Mouse (Mus musculus) hindbrain, embryonic 11.5 days (tissue): ENCODE measurements around the gene Foxn3. TPM values are rescaled to one million over a fixed set of nuclear protein-coding genes. Genes with fewer than 3 reads are reported as not detected.

ENCODE experiments used
- ATAC-seq: fragments of 200-750 bp; cut with Nextera tagmentation; 2 replicates; pipeline ENCODE4 v1.8.0; 2017; ENCODE audit warnings: mild to moderate bottlenecking, moderate TSS enrichment, moderate library complexity; ENCODE audit not compliant: low FRiP score
- DNase-seq: peaks from one replicate; pipeline ENCODE4 v3.0.0-alpha.2; 2015; ENCODE audit warnings: low spot score
- H3K27ac ChIP-seq: fragments of 300-500 bp; sonication (generic); 2 replicates; pipeline ENCODE4 v1.5.1; 2014; ENCODE audit warnings: mild to moderate bottlenecking, low read depth, low read length
- H3K27me3 ChIP-seq: fragments of 300-500 bp; sonication (generic); 2 replicates; pipeline ENCODE4 v1.6.1; 2014; ENCODE audit warnings: mild to moderate bottlenecking, low read length, moderate library complexity, mixed read lengths; ENCODE audit not compliant: control insufficient read depth, insufficient read depth
- H3K36me3 ChIP-seq: fragments of 300-500 bp; sonication (generic); 2 replicates; pipeline ENCODE4 v1.6.1; 2014; ENCODE audit warnings: mild to moderate bottlenecking, low read length, moderate library complexity, mixed read lengths; ENCODE audit not compliant: control insufficient read depth, insufficient read depth
- H3K4me1 ChIP-seq: fragments of 300-500 bp; sonication (generic); replicated peaks from 2 replicates; pipeline ENCODE4 v1.6.1; 2014; ENCODE audit warnings: low read length, mixed read lengths; ENCODE audit not compliant: control insufficient read depth, insufficient read depth
- H3K4me2 ChIP-seq: fragments of 300-500 bp; sonication (generic); replicated peaks from 2 replicates; pipeline ENCODE4 v1.6.1; 2014; ENCODE audit warnings: mild to moderate bottlenecking, low read depth, low read length
- H3K4me3 ChIP-seq: fragments of 300-500 bp; sonication (generic); 2 replicates; pipeline ENCODE4 v1.5.1; 2014; ENCODE audit warnings: low read depth, low read length
- H3K9ac ChIP-seq: fragments of 300-500 bp; sonication (generic); 2 replicates; pipeline ENCODE4 v1.6.1; 2014; ENCODE audit warnings: low read depth, low read length
- H3K9me3 ChIP-seq: fragments of 300-500 bp; sonication (generic); 2 replicates; pipeline ENCODE4 v1.6.1; 2016; ENCODE audit warnings: low read length; ENCODE audit not compliant: control insufficient read depth
- WGBS: fragments of 180-500 bp; shearing (Covaris S2); extraction: QIAGEN DNeasy Blood & Tissue Kit; methylation state at CpG from one replicate; pipeline ENCODE4 v1.1.7; 2014; 5-methylcytosine and 5-hydroxymethylcytosine counted together
- polyA plus RNA-seq: library from polyadenylated mRNA; unstranded; fragments of >200 nt; fragmentation: Nextera tagmentation; extraction: Ambion mirVana; gene quantifications from 2 replicates; pipeline ENCODE4 v1.2.1, GENCODE M21; 2014

The Foxn3 gene
- polyA plus RNA-seq, 1 experiment from 2014 or later: 91.6 TPM

DNA sequence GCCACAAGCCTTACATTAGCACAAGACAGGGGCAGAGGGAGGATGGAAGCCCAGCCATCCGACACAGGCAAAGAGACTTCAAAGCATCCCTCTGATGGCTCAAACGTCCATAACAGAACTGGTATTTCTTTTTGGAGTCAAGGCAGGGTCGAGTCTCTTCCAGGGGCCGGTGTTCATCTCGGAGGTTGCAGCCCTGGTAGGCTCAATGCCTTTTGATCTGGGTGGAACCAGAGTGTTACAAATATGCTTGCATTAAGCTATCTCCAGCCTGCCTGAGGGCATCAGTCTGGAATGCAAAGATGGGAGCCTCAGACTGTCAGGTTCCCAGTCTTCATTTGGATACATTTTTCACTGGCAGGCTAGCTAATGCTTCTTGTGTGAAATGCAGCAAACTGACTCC is 52.6 kb downstream of the Foxn3 start:
- no peak overlapping the region for H3K27ac ChIP-seq
- no peak overlapping the region for H3K4me3 ChIP-seq
- H3K9me3 ChIP-seq: no peaks in the 10 kb centered on the region
- no peak overlapping the region for H3K4me2 ChIP-seq
- DNase-seq (no peak), ATAC-seq (no peak)
- no peak overlapping the region for H3K9ac ChIP-seq
- H3K36me3 ChIP-seq: no peaks in the 10 kb centered on the region
- H3K27me3 ChIP-seq: no peaks in the 10 kb centered on the region
- WGBS: 33% methylated on average over 5 of the region's 5 CpGs
- no peaks in the 10 kb centered on the region for H3K4me1 ChIP-seq

DNA sequence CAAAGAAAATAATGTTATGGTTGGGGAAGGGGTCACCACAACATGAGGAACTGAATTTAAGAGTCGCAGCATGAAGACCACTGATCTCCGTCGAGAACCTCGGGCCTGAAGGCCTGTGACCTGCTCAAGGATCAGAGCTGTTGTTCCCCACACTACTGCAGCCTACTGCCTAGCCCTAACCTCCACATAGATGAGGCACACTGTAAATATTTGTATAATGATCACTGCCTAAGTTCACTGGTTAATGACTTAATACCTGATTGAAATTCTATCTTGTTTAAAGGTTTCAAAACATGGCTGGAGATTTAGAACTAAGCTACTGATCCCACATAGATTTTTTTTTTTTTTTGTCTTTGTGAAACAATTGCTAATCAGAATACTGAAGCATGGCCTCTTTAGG is 61.2 kb downstream of the Foxn3 start:
- no peak overlapping the region for H3K27ac ChIP-seq
- no peak for DNase-seq
- H3K27me3 ChIP-seq: no peaks in the 10 kb centered on the region
- 92% methylated on average over 4 of the region's 4 CpGs for WGBS
- H3K4me3 ChIP-seq: no peak overlapping the region
- H3K4me2 ChIP-seq: no peak overlapping the region
- no peaks in the 10 kb centered on the region for H3K36me3 ChIP-seq
- H3K9ac ChIP-seq: no peak overlapping the region
- H3K4me1 ChIP-seq: peaks cover 8% of the 10 kb centered on the region; the same call in 1 of the 2 replicates
- ATAC-seq: no peak
- no peaks in the 10 kb centered on the region for H3K9me3 ChIP-seq

DNA sequence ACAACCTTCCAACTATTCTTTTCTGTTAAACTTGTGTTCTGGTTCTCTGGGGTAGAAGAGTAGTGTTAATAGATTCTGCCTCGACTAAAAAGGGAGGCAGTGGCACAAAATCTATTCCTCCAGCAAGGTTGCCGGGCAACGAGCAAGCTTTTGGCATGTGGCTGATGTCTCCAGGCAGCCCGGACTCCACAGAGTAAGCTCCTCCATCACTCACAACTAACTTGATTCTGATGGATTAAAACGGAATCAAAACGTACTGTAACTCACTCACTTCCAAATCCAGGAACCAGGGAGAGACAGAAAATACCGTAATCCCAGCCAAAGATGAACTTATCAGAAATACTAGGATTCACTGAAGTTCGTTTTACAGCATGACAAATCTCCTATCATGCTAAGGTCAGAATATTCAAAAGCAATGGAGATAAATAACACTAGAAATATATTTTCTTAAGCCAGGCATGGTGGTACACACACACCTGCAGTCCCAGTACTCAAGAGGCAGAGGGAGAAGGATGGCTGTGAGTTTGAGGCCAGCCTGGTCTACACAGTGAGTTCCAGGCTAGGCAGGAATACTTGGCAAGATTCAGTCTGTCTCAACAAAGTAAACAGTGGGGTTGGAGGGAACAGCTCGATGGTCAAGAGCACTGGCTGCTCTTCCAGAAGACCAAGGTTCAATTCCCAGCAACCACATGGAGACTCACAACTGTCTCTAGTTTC is 64.2 kb downstream of the Foxn3 start:
- H3K9ac ChIP-seq: no peak overlapping the region
- peaks cover 8% of the 10 kb centered on the region; the same call in 1 of the 2 replicates for H3K4me1 ChIP-seq
- H3K27ac ChIP-seq: 0 out of 2 replicates have a peak overlapping the region, but pooled peaks have one; percentile 79
- H3K36me3 ChIP-seq: no peaks in the 10 kb centered on the region
- H3K4me2 ChIP-seq: no peak overlapping the region
- WGBS: 48% methylated on average over 9 of the region's 9 CpGs
- H3K9me3 ChIP-seq: no peaks in the 10 kb centered on the region
- DNase-seq: peak; percentile 64
- H3K4me3 ChIP-seq: no peak overlapping the region
- no peaks in the 10 kb centered on the region for H3K27me3 ChIP-seq
- peak; percentile 72 for ATAC-seq

DNA sequence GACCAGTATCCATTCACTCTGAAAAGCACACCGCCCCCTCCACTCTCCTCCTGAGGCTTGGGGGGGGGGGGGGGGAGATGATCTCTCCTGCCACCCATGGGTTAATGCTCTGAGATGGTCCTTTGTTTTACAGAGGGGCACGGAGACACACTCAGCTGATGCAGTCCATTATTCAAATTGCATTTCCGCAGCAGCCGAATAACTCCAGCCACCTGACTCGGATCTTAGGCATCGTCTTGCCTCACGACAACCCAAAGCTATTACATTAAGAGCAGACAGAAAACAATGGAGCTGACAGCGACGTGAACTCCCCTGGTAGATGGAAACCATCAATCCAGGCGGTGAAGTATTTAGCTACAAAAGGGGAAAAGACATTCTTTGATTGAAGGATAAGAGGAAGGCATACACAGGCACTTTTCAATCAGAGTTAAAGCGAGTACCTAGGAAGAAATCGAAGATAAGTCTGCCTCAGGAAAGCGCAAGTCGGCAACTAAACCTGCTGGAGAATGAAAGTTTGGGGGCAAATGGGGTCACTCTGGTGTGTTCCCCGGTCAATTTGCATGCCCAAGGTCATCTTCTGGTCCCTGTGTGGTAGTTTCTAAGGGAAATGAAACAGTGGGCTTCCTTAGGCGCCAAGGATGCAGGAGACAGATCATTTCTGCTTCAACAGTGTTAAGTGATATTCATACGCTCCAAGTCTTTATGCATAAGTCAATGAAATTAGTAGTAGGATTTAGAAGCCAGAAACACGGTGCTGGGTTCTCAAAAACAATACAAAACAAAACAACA is 65.0 kb downstream of the Foxn3 start:
- H3K27me3 ChIP-seq: no peaks in the 10 kb centered on the region
- H3K27ac ChIP-seq: peak overlapping the region; percentile 79
- no peaks in the 10 kb centered on the region for H3K36me3 ChIP-seq
- peak overlapping the region; percentile 34 for H3K4me2 ChIP-seq
- peaks cover 8% of the 10 kb centered on the region; the same call in 1 of the 2 replicates for H3K4me1 ChIP-seq
- H3K4me3 ChIP-seq: no peak overlapping the region
- 0 out of 2 replicates have a peak overlapping the region, but pooled peaks have one; percentile 7 for H3K9ac ChIP-seq
- peak; percentile 35 for DNase-seq
- H3K9me3 ChIP-seq: no peaks in the 10 kb centered on the region
- WGBS: 37% methylated on average over 18 of the region's 18 CpGs
- ATAC-seq: peak; percentile 67

DNA sequence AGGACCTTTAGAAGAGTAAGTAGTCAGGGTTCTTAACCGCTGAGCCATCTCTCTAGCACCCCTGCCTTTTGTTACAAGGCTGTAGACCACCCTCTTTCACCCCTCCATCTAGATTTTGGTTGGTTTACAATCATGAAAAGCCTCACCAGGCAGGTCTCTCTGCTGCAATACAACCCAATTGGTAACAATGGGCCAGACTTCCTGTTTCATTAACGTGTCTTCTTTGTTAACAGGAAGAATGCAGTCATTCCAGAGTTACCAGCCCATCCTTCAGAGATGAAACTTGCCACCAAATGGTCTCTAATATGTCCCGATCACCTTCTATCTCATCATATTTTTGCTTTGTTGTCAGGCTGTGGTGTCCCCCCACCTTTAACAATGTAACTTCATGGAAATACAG is 66.4 kb downstream of the Foxn3 start:
- no peaks in the 10 kb centered on the region for H3K36me3 ChIP-seq
- whole genome bisulfite sequencing: 83% methylated on average over 3 of the region's 3 CpGs
- no peak for ATAC-seq
- no peak overlapping the region for H3K27ac ChIP-seq
- H3K9me3 ChIP-seq: no peaks in the 10 kb centered on the region
- DNase-seq: no peak
- H3K9ac ChIP-seq: no peak overlapping the region
- peaks cover 8% of the 10 kb centered on the region; the same call in 1 of the 2 replicates for H3K4me1 ChIP-seq
- H3K4me2 ChIP-seq: no peak overlapping the region
- no peak overlapping the region for H3K4me3 ChIP-seq
- no peaks in the 10 kb centered on the region for H3K27me3 ChIP-seq

DNA sequence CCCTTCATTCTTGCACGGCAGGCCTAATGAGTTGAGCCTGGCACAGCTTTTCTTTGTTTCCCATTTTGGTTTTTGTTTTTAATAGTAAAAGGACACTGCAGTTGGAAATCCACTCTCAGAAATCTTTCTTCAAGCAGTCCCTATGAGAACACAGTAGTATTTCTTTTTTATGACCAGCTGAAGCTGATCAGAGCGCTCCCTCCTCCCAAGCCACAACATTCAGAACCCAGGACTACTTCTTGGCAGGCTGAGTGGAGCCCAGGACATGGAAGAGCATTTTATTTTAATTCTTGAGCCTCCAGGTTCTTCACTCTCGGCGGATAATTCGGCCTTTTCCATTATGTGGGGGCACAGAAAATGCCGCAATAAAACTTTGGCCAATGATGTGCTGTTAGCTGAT is 73.2 kb downstream of the Foxn3 start:
- no peak for ATAC-seq
- 90% methylated on average over 6 of the region's 6 CpGs for WGBS
- Histone ChIP-seq H3K36me3 (no peaks in the 10 kb centered on the region), H3K27ac (no peak overlapping the region), H3K9ac (no peak overlapping the region), H3K27me3 (no peaks in the 10 kb centered on the region), H3K4me2 (no peak overlapping the region), H3K9me3 (no peaks in the 10 kb centered on the region), H3K4me3 (no peak overlapping the region), H3K4me1 (no peaks in the 10 kb centered on the region)
- DNase-seq: no peak

DNA sequence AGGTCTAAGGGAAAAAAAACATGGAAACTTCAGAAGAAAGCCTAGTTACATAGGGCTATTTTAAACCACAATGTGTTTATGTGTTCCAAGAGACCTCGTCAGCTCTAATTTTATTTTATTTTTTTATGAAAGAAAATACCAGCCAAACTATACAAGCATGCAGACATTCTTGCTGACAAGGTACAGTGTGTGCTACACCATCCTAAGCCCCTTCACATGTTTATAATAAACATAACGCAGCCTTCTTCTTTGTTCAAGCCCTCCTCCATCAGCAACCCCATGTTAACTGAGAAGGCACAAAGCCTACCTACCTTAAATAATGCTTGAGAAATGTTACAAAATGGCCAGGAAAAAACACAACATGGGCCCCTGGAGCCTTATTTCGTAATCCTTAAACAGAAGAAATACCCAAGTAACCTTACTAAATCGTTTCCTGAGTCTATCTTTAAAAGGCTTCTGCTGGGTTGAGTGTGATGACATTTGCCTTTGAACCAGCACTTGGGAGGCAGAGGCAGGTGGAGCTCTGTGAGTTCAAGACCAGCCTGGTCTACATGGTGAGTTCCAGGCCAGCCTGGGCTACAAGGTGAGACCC is 74.3 kb downstream of the Foxn3 start:
- Histone ChIP-seq H3K4me1 (no peaks in the 10 kb centered on the region), H3K4me3 (no peak overlapping the region), H3K9me3 (no peaks in the 10 kb centered on the region), H3K9ac (no peak overlapping the region), H3K36me3 (no peaks in the 10 kb centered on the region), H3K27me3 (no peaks in the 10 kb centered on the region), H3K27ac (no peak overlapping the region), H3K4me2 (no peak overlapping the region)
- 85% methylated on average over 4 of the region's 4 CpGs for WGBS
- DNase-seq (no peak), ATAC-seq (no peak)

DNA sequence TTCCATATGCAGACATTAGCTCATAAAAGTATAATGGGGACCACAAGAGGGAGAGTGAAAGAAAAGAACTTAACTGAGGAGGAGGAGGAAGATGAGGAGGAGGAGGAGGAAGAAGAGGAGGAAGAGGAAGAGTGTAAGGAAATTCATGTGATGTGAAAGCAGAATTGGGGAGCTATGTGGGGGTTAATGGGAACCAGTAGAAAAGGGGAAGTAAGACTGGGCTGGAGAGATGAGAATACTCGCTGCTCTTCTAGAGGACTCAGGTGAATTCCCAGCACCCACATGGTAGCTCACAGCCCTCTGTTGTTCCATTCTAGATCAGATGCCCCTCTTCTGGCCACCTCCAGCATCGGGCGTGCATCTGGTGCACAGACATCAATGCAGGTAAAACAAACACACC is 83.0 kb downstream of the Foxn3 start:
- Histone ChIP-seq H3K9me3 (no peaks in the 10 kb centered on the region), H3K4me2 (no peak overlapping the region), H3K27ac (no peak overlapping the region), H3K4me3 (no peak overlapping the region), H3K4me1 (no peaks in the 10 kb centered on the region), H3K9ac (no peak overlapping the region), H3K36me3 (no peaks in the 10 kb centered on the region), H3K27me3 (no peaks in the 10 kb centered on the region)
- DNase-seq: no peak
- ATAC-seq: no peak
- WGBS: 91% methylated on average over 3 of the region's 3 CpGs
